ENCODE assay signal across 14 mouse cellular contexts in genomic region chr15:100486450-100486849, GRCm38 (mm10). TPM values are rescaled to one million over a fixed set of nuclear protein-coding genes. Genes with fewer than 3 reads are reported as not detected.
A peak's percentile ranks its signal among the peaks of the same experiment; 100 is the strongest.
DNase-seq lines count a peak whose midpoint lies in the region; ATAC-seq and TF ChIP-seq lines count a peak whose summit lies in the region.
"Had no signal": no experiment of that assay in that cellular context is flagged by ENCODE, and none has a peak within 500 bp of the region (broad histone marks: within the 10 kb centered on the region; RNA-seq: fewer than 3 reads in every experiment).

No protein-coding gene starts in this region.

- H3K4me1 ChIP-seq in intestine, embryonic 15.5 days (replicated peaks) = 0 out of 2 replicates have a peak, but pooled peaks cover 3% of the 10 kb centered on the region
- 0 out of 2 replicates have a peak, but pooled peaks cover 3% of the 10 kb centered on the region for H3K4me1 ChIP-seq in intestine, embryonic 16.5 days (ENCODE audit: control insufficient read depth, insufficient read depth, low read length)
- H3K4me1 ChIP-seq in lung, postnatal 0 days (ENCODE audit: insufficient read depth, low read depth, low read length) = no peaks in the 10 kb centered on the region
- H3K4me1 ChIP-seq in limb, embryonic 15.5 days = peaks cover 16% of the 10 kb centered on the region

- H3K27me3 ChIP-seq in intestine, embryonic 15.5 days (replicated peaks) = no peaks in the 10 kb centered on the region
- no peaks in the 10 kb centered on the region for H3K27me3 ChIP-seq in intestine, embryonic 16.5 days (replicated peaks; ENCODE audit: control insufficient read depth, insufficient read depth, low read length)
- H3K27me3 ChIP-seq in lung, postnatal 0 days (replicated peaks; ENCODE audit: insufficient read depth, low read length) = no peaks in the 10 kb centered on the region
- H3K27me3 ChIP-seq in limb, embryonic 15.5 days = no peaks in the 10 kb centered on the region
- H3K27me3 ChIP-seq: embryonic facial prominence, embryonic 12.5 days had no signal

- no peak overlapping the region for H3K27ac ChIP-seq in intestine, embryonic 15.5 days
- no peak overlapping the region for H3K27ac ChIP-seq in intestine, embryonic 16.5 days (ENCODE audit: low read length)
- H3K27ac ChIP-seq in lung, postnatal 0 days (ENCODE audit: low read length) = no peak overlapping the region
- peak overlapping the region; percentile 17; the same call in 1 of the 2 replicates for H3K27ac ChIP-seq in limb, embryonic 15.5 days
- H3K27ac ChIP-seq: embryonic facial prominence, embryonic 12.5 days; heart, adult 2 months had no signal

- peak; percentile 18; the same call in 1 of the 2 replicates for ATAC-seq in intestine, embryonic 15.5 days
- ATAC-seq in intestine, embryonic 16.5 days = no peak
- ATAC-seq in lung, postnatal 0 days = peak; percentile 43
- no peak for ATAC-seq in limb, embryonic 15.5 days (ENCODE audit: insufficient number of reproducible peaks, low FRiP score, low TSS enrichment, low read depth)
- ATAC-seq: CD4-positive, CD25-positive, alpha-beta regulatory T cell, adult 4 months had no signal

- 50% methylated on average over 7 of the region's 7 CpGs for WGBS in intestine, embryonic 15.5 days
- WGBS in intestine, embryonic 16.5 days = 43% methylated on average over 7 of the region's 7 CpGs
- WGBS in lung, postnatal 0 days = 43% methylated on average over 7 of the region's 7 CpGs
- 70% methylated on average over 7 of the region's 7 CpGs for WGBS in limb, embryonic 15.5 days

- peak; percentile 53 for DNase-seq in lung, postnatal 0 days (ENCODE audit: low spot score)
- DNase-seq in lung, postnatal 4 days = no peak
- peak; percentile 54 for DNase-seq in embryo, embryonic 11 days
- DNase-seq in retina, embryonic 14.5 days (ENCODE audit: low spot score) = no peak
- DNase-seq: adrenal gland, adult 8-10 months; cerebellum, adult 8-10 months; heart, adult 2 months; kidney, postnatal 14 days; right cerebral cortex, postnatal 25 days had no signal

- H3K9ac ChIP-seq in intestine, embryonic 15.5 days = no peak overlapping the region
- H3K9ac ChIP-seq in intestine, embryonic 16.5 days (ENCODE audit: low read depth, low read length) = no peak overlapping the region
- H3K9ac ChIP-seq in lung, postnatal 0 days (replicated peaks; ENCODE audit: low read depth) = no peak overlapping the region
- H3K9ac ChIP-seq in limb, embryonic 15.5 days = no peak overlapping the region
- H3K9ac ChIP-seq: embryonic facial prominence, embryonic 12.5 days had no signal

- TF ChIP-seq CTCF in lung, postnatal 0 days (IDR thresholded peaks at IDR 0.05) = no peak

- no peak overlapping the region for H3K4me2 ChIP-seq in intestine, embryonic 15.5 days (replicated peaks)
- no peak overlapping the region for H3K4me2 ChIP-seq in intestine, embryonic 16.5 days (ENCODE audit: low read depth, low read length)
- no peak overlapping the region for H3K4me2 ChIP-seq in lung, postnatal 0 days (replicated peaks; ENCODE audit: low read depth, low read length)
- no peak overlapping the region for H3K4me2 ChIP-seq in limb, embryonic 15.5 days
- H3K4me2 ChIP-seq: embryonic facial prominence, embryonic 12.5 days had no signal

- no peak overlapping the region for H3K4me3 ChIP-seq in intestine, embryonic 15.5 days (replicated peaks)
- H3K4me3 ChIP-seq in intestine, embryonic 16.5 days (ENCODE audit: low read length) = no peak overlapping the region
- H3K4me3 ChIP-seq in lung, postnatal 0 days (ENCODE audit: low read depth, low read length) = no peak overlapping the region
- no peak overlapping the region for H3K4me3 ChIP-seq in limb, embryonic 15.5 days
- H3K4me3 ChIP-seq: embryonic facial prominence, embryonic 12.5 days; heart, adult 2 months had no signal

- no peak for TF ChIP-seq EP300 in lung, postnatal 0 days (IDR thresholded peaks at IDR 0.05)

- no peaks in the 10 kb centered on the region for H3K9me3 ChIP-seq in intestine, embryonic 15.5 days
- H3K9me3 ChIP-seq in intestine, embryonic 16.5 days (ENCODE audit: control insufficient read depth, low read length) = no peaks in the 10 kb centered on the region
- H3K9me3 ChIP-seq in lung, postnatal 0 days (ENCODE audit: low read length) = no peaks in the 10 kb centered on the region
- H3K9me3 ChIP-seq in limb, embryonic 15.5 days = no peaks in the 10 kb centered on the region
- H3K9me3 ChIP-seq: embryonic facial prominence, embryonic 12.5 days had no signal

- peaks cover 25% of the 10 kb centered on the region for H3K36me3 ChIP-seq in intestine, embryonic 15.5 days
- peaks cover 7% of the 10 kb centered on the region for H3K36me3 ChIP-seq in intestine, embryonic 16.5 days (ENCODE audit: control insufficient read depth, insufficient read depth, low read length)
- H3K36me3 ChIP-seq in lung, postnatal 0 days (ENCODE audit: insufficient read depth, low read length) = peaks cover 18% of the 10 kb centered on the region; the same call in 1 of the 2 replicates
- H3K36me3 ChIP-seq in limb, embryonic 15.5 days = peaks cover 72% of the 10 kb centered on the region

RNA-seq across cellular contexts. Expression of gene Csrnp2, which starts 8.8 kb away (rescaled TPM):
- polyA plus RNA-seq in intestine, embryonic 15.5 days (2015; fragmentation: Nextera tagmentation; extraction: Ambion mirVana) = 7.7 and 8.7 TPM in 2 replicates
- 5.8 and 5.9 TPM in 2 replicates for polyA plus RNA-seq in intestine, embryonic 16.5 days (2015; fragmentation: Nextera tagmentation; extraction: Ambion mirVana)
- polyA plus RNA-seq in lung, postnatal 0 days (2015; fragmentation: Nextera tagmentation; extraction: Ambion mirVana) = 4.7 and 4.9 TPM in 2 replicates
- 13.6 and 15.9 TPM in 2 replicates for polyA plus RNA-seq in limb, embryonic 15.5 days (2015; fragmentation: Nextera tagmentation; extraction: Ambion mirVana)

RNA-seq across cellular contexts. Expression of gene Letmd1, which starts 17.6 kb away (rescaled TPM):
- polyA plus RNA-seq in intestine, embryonic 15.5 days (2015; fragmentation: Nextera tagmentation; extraction: Ambion mirVana) = 31.2 and 32.9 TPM in 2 replicates
- polyA plus RNA-seq in intestine, embryonic 16.5 days (2015; fragmentation: Nextera tagmentation; extraction: Ambion mirVana) = 31.3 and 33.7 TPM in 2 replicates
- polyA plus RNA-seq in lung, postnatal 0 days (2015; fragmentation: Nextera tagmentation; extraction: Ambion mirVana) = 13.0 and 13.2 TPM in 2 replicates
- 29.6 and 30.5 TPM in 2 replicates for polyA plus RNA-seq in limb, embryonic 15.5 days (2015; fragmentation: Nextera tagmentation; extraction: Ambion mirVana)

Comparison
In these comparisons a context has a peak if more than half of its experiments do, and no peak if none do; other contexts are left out.
1. ATAC-seq: peak in intestine, embryonic 15.5 days (single experiment) and lung, postnatal 0 days (single experiment); none in intestine, embryonic 16.5 days (single experiment) and limb, embryonic 15.5 days (single experiment).
2. DNase-seq: peak in lung, postnatal 0 days (single experiment) and embryo, embryonic 11 days (single experiment); none in lung, postnatal 4 days (0 of 2) and retina, embryonic 14.5 days (single experiment).